Mouse (Mus musculus) stomach, embryonic 14.5 days (tissue): ENCODE measurements around the gene Ergic3. TPM values are rescaled to one million over a fixed set of nuclear protein-coding genes. Genes with fewer than 3 reads are reported as not detected.
A peak's percentile ranks its signal among the peaks of the same experiment; 100 is the strongest.

ENCODE experiments used
- ATAC-seq: fragments of 200-750 bp; cut with Nextera tagmentation; 2 replicates; pipeline ENCODE4 v1.8.0; 2017; ENCODE audit warnings: low read depth, moderate TSS enrichment; ENCODE audit not compliant: insufficient number of reproducible peaks, insufficient read depth, low FRiP score
- H3K27ac ChIP-seq: fragments of 300-500 bp; sonication (generic); 2 replicates; pipeline ENCODE4 v1.5.1; 2014; ENCODE audit warnings: mild to moderate bottlenecking, low read length, moderate library complexity, mixed read lengths
- H3K27me3 ChIP-seq: fragments of 300-500 bp; sonication (generic); 2 replicates; pipeline ENCODE4 v1.6.1; 2014; ENCODE audit warnings: low read length, control low read depth, mixed read lengths; ENCODE audit not compliant: control insufficient read depth, insufficient read depth
- H3K36me3 ChIP-seq: fragments of 300-500 bp; sonication (generic); 2 replicates; pipeline ENCODE4 v1.6.1; 2014; ENCODE audit warnings: mild to moderate bottlenecking, control low read depth, low read length, moderate library complexity, mixed read lengths; ENCODE audit not compliant: control insufficient read depth, insufficient read depth
- H3K4me1 ChIP-seq: fragments of 300-500 bp; sonication (generic); 2 replicates; pipeline ENCODE4 v1.6.1; 2014; ENCODE audit warnings: low read length, control low read depth, mixed read lengths; ENCODE audit not compliant: control insufficient read depth, insufficient read depth
- H3K4me2 ChIP-seq: fragments of 300-500 bp; sonication (generic); replicated peaks from 2 replicates; pipeline ENCODE4 v1.6.1; 2014; ENCODE audit warnings: low read depth, low read length, control low read depth
- H3K4me3 ChIP-seq: fragments of 300-500 bp; sonication (generic); 2 replicates; pipeline ENCODE4 v1.5.1; 2014; ENCODE audit warnings: low read depth, low read length, control low read depth
- H3K9ac ChIP-seq: fragments of 300-500 bp; sonication (generic); replicated peaks from 2 replicates; pipeline ENCODE4 v1.6.1; 2014; ENCODE audit warnings: low read depth, mild to moderate bottlenecking, control low read depth, low read length, moderate library complexity, mixed read lengths
- H3K9me3 ChIP-seq: fragments of 300-500 bp; sonication (generic); 2 replicates; pipeline ENCODE4 v1.6.1; 2016; ENCODE audit warnings: low read depth, low read length, control low read depth; ENCODE audit not compliant: control insufficient read depth
- WGBS: fragments of 180-500 bp; shearing (Covaris S2); extraction: QIAGEN DNeasy Blood & Tissue Kit; methylation state at CpG from one replicate; pipeline ENCODE4 v1.1.7; 2014; 5-methylcytosine and 5-hydroxymethylcytosine counted together
- polyA plus RNA-seq: library from polyadenylated mRNA; unstranded; fragments of >200 nt; fragmentation: Nextera tagmentation; extraction: Ambion mirVana; gene quantifications from 2 replicates; pipeline ENCODE4 v1.2.1, GENCODE M21; 2014

The Ergic3 gene
- polyA plus RNA-seq, 1 experiment from 2014 or later, result 266 TPM

DNA sequence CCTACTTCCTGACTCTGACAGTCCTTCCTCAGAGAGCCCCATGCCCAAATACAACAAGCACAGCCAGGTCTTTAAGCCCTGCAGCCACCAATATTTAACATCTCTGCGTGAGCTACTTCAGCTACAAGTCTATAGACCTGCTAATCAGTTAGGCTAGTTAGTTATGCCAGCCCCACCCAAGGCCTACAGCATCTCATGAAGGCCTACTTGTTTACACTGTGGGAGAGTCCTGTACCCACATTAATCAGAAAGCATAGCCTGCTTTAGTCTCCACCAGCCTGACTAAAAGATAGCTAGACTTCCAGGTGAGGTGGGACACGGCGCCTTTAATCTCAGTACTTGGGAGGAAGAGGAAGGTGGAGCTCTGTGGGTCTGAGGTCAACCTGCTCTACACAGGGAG is 31.5 kb downstream of the Ergic3 start:
- no peaks in the 10 kb centered on the region for H3K36me3 ChIP-seq
- H3K4me2 ChIP-seq, result no peak overlapping the region
- H3K9me3 ChIP-seq, result no peaks in the 10 kb centered on the region
- no peak overlapping the region for H3K4me3 ChIP-seq
- H3K27ac ChIP-seq, result no peak overlapping the region
- ATAC-seq, result peak; percentile 64; the same call in 1 of the 2 replicates
- H3K27me3 ChIP-seq, result no peaks in the 10 kb centered on the region
- H3K4me1 ChIP-seq, result no peaks in the 10 kb centered on the region
- 70% methylated on average over 3 of the region's 3 CpGs for WGBS
- no peak overlapping the region for H3K9ac ChIP-seq

GRCm38 (mm10) chr2:156042903-156043302 is 35.1 kb downstream of the Ergic3 start:
- Histone ChIP-seq H3K9ac (no peak overlapping the region), H3K27ac (no peak overlapping the region), H3K27me3 (no peaks in the 10 kb centered on the region), H3K4me1 (no peaks in the 10 kb centered on the region), H3K4me3 (no peak overlapping the region), H3K4me2 (no peak overlapping the region), H3K9me3 (no peaks in the 10 kb centered on the region), H3K36me3 (no peaks in the 10 kb centered on the region)
- ATAC-seq, result no peak
- whole genome bisulfite sequencing, result 81% methylated on average over 8 of the region's 8 CpGs

GRCm38 (mm10) chr2:156047929-156048328 is 40.1 kb downstream of the Ergic3 start:
- 7% methylated on average over 19 of the region's 19 CpGs for WGBS
- no peak overlapping the region for H3K27ac ChIP-seq
- no peak overlapping the region for H3K9ac ChIP-seq

GRCm38 (mm10) chr2:156052816-156053215 is 45.0 kb downstream of the Ergic3 start, which contains the start of gene Fer1l4:
Gene Fer1l4, minus strand, starts transcription at chr2:156052947.
- no peak within 1 kb of the TSS for H3K27ac ChIP-seq
- no peak within 1 kb of the TSS for H3K4me3 ChIP-seq
- no peaks in the 10 kb centered on the region for H3K4me1 ChIP-seq
- WGBS, result 66% methylated on average over 9 of the region's 9 CpGs
- no peaks in the 10 kb centered on the region for H3K27me3 ChIP-seq
- no peak within 1 kb of the TSS for H3K9ac ChIP-seq
- ATAC-seq, result peak; percentile 49
- H3K9me3 ChIP-seq, result no peaks in the 10 kb centered on the region
- H3K4me2 ChIP-seq, result no peak within 1 kb of the TSS
- no peaks in the 10 kb centered on the region for H3K36me3 ChIP-seq

More at GRCm38 (mm10) chr2:156047929-156048328, 40.1 kb downstream of the Ergic3 start:
- Histone ChIP-seq H3K36me3 (no peaks in the 10 kb centered on the region), H3K4me1 (no peaks in the 10 kb centered on the region), H3K4me2 (peak overlapping the region; percentile 32), H3K4me3 (no peak overlapping the region), H3K27me3 (no peaks in the 10 kb centered on the region), H3K9me3 (no peaks in the 10 kb centered on the region)
- 0 out of 2 replicates have a peak, but pooled peaks have one; percentile 31 for ATAC-seq

GRCm38 (mm10) chr2:156065099-156066041 is 57.5 kb downstream of the Ergic3 start, which contains the start of gene Spag4:
Gene Spag4, plus strand, starts transcription at chr2:156065175.
- Histone ChIP-seq H3K4me3 (peak within 1 kb of the TSS; percentile 74), H3K27ac (peak within 1 kb of the TSS; percentile 82), H3K4me1 (0 out of 2 replicates have a peak, but pooled peaks cover 6% of the 10 kb centered on the region), H3K9ac (peak within 1 kb of the TSS; percentile 71), H3K36me3 (peaks cover 12% of the 10 kb centered on the region), H3K27me3 (no peaks in the 10 kb centered on the region), H3K9me3 (no peaks in the 10 kb centered on the region), H3K4me2 (peak within 1 kb of the TSS; percentile 94)
- ATAC-seq, result peak; percentile 78; the same call in 1 of the 2 replicates
- WGBS, result under 1% methylated on average over 81 of the region's 81 CpGs

- peak overlapping the region; percentile 94 for H3K4me2 ChIP-seq
- H3K4me1 ChIP-seq, result 0 out of 2 replicates have a peak, but pooled peaks cover 6% of the 10 kb centered on the region
- peak overlapping the region; percentile 71; the same call in 1 of the 2 replicates for H3K9ac ChIP-seq
- 30% methylated on average over 10 of the region's 10 CpGs for WGBS
- H3K27ac ChIP-seq, result no peak overlapping the region
- no peaks in the 10 kb centered on the region for H3K27me3 ChIP-seq
- peak overlapping the region; percentile 74 for H3K4me3 ChIP-seq
- peaks cover 15% of the 10 kb centered on the region for H3K36me3 ChIP-seq
- peak; percentile 3; the same call in 1 of the 2 replicates for ATAC-seq
- H3K9me3 ChIP-seq, result no peaks in the 10 kb centered on the region
Observed at GRCm38 (mm10) chr2:156066126-156066525, 58.3 kb downstream of the Ergic3 start.

Other genes with a start within 250 kb of the Ergic3 start
- 0.25 and 0.51 TPM in 2 replicates for gene Mmp24, start 232.7 kb upstream of the Ergic3 start, polyA plus RNA-seq
- 12.8 and 15.0 TPM in 2 replicates for gene BC029722, start 188.6 kb upstream of the Ergic3 start, polyA plus RNA-seq
- 173 and 200 TPM in 2 replicates for gene Eif6, start 181.1 kb upstream of the Ergic3 start, polyA plus RNA-seq
- gene Fam83c, start 173.2 kb upstream of the Ergic3 start, polyA plus RNA-seq, result 2.3 and 3.1 TPM in 2 replicates
- 56.3 and 64.4 TPM in 2 replicates for gene Uqcc1, start 77.7 kb upstream of the Ergic3 start, polyA plus RNA-seq
- gene Gm15557, start 67.3 kb upstream of the Ergic3 start, polyA plus RNA-seq, result not detected in 2 replicates
- 1.2 and 1.3 TPM in 2 replicates for gene Gdf5, start 62.7 kb upstream of the Ergic3 start, polyA plus RNA-seq
- gene Cep250, start 51.6 kb upstream of the Ergic3 start, polyA plus RNA-seq, result 22.6 and 27.8 TPM in 2 replicates
- 2.1 and 2.2 TPM in 2 replicates for gene 6430550D23Rik, start 68 bp upstream of the Ergic3 start, polyA plus RNA-seq
- 0.78 and 1.6 TPM in 2 replicates for gene Fer1l4, start 44.9 kb downstream of the Ergic3 start, polyA plus RNA-seq
- 3.1 and 4.2 TPM in 2 replicates for gene Spag4, start 57.1 kb downstream of the Ergic3 start, polyA plus RNA-seq
- gene Cpne1, start 103.9 kb downstream of the Ergic3 start, polyA plus RNA-seq, result 59.5 and 60.1 TPM in 2 replicates
- 30.1 and 31.5 TPM in 2 replicates for gene Rbm12, start 103.9 kb downstream of the Ergic3 start, polyA plus RNA-seq
- 11.0 and 17.6 TPM in 2 replicates for gene Gm28036, start 119.0 kb downstream of the Ergic3 start, polyA plus RNA-seq
- gene Romo1, start 136.0 kb downstream of the Ergic3 start, polyA plus RNA-seq, result 380 and 418 TPM in 2 replicates
- 41.5 and 44.6 TPM in 2 replicates for gene Nfs1, start 136.1 kb downstream of the Ergic3 start, polyA plus RNA-seq
- gene Rbm39, start 172.2 kb downstream of the Ergic3 start, polyA plus RNA-seq, result 754 and 766 TPM in 2 replicates
- 80.6 and 93.0 TPM in 2 replicates for gene Phf20, start 188.4 kb downstream of the Ergic3 start, polyA plus RNA-seq